Mouse (Mus musculus) embryo, embryonic 10.5 days (tissue): ENCODE measurements around the gene Rimbp2.
"Not testable (repeated sequence)": the region's sequence is repeated elsewhere in the genome, so short reads cannot be mapped to it uniquely, and the experiment has no call there.

ENCODE experiments used
- DNase-seq: peaks from one replicate; pipeline ENCODE4 v3.0.0-alpha.2; 2015; ENCODE audit warnings: low spot score

The Rimbp2 gene

DNA sequence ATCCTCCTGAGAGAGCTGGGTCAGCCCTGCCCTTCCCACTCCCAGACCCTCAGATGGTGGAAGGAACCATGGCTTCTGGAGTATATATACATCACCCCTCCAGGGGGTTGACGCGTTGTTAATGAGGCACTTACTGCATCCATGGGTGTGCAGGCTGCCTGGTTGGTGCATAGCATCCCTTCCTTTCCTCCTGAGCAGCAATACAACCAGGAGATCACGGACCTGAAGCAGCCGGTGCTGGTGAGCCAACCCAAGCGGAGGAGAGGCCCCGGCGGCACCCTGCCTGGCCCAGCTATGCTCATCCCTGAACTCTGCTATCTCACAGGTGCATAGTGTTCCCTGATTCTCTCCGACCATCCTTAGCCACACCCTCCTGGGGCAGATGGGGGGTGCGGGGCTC, 208.1 kb downstream of the Rimbp2 start:
- DNase-seq = no peak

DNA sequence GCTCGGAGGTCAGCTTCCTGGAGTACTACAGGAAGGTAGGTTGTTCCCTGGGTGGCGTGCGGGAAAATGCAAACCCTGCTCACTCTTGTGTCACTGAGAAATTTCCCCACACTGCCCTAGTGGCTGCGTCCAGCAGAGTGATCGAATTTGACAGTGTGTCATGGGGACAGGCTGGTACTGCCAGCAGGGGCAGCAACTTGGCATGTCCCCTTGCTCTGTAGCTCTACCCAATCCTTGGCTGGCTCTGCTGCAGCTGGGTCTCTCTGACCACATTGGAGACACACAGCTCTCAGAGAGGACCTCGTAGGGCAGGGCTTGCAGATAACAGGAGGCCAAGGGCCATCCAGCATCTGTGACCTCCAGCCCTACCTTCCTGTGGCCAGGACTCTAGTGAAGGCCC, 208.9 kb downstream of the Rimbp2 start:
- no peak for DNase-seq

DNA sequence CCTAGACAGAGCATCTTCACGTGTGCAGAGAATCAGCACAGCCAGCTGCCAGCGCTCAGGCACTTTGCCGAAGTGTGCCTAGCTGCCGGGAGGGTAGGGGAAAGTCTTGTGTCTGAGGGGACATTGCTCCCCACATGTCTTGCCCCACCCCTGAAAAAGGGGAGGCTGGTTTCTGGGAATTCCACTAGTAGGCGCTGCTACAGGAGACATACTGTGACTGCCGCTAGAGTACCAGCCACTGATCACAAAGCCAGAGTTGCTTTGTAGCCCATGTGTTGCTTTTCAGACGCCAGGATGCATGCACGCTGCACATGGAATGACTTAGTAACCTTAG, 213.5 kb downstream of the Rimbp2 start:
- DNase-seq = peak; percentile 24

DNA sequence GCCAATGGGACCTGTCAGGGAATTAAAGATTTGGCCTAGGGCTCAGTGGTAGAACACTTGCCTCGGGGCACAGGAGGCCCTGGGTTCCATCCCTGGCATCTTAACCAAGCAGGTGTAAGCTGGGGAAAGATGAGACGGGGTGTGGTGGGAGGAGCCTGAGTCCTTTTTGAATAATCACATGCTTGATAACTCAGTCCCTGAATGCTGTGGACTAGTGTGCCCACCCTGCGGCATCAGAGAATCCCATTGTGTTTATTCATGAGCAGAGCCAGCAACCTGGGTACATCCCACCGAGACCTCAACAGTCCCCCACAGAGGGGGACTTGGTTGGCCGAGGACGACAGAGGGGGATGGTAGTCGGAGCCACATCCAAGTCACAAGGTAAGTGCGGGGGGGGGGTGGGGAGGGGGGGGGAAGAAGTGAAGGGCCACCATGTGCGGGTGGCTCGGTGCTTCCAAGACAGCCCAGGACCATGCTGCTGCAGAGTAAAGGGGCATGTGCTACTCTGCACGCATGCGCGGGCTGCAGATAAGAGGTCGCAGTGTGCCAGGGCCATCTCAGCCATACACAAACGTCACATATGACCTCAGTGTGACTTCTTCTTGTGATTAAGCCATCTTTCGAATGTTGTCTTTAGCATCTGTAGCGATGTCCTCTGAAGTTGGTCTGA, 214.0 kb downstream of the Rimbp2 start:
- peak; percentile 26 for DNase-seq

DNA sequence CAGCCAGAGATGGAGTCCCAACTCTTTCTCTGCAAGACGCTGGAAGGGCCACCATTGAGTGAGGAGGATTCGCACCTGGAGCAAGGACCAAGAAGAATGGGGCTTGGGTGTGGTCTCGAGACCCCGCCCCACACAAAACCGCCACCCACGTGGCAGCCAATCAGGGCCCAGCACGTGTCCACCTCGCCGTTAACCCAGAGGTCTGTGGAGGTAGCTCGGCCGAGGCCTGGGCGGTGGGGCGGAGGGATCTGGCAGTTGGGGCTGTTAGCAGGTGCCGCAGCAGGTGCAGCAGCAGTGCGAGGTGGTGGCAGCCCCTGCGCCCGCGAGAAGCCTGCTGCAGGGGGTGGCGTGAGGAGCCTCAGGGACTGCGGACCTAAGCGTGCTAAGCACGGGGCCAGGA, 217.4 kb downstream of the Rimbp2 start:
- no peak for DNase-seq

DNA sequence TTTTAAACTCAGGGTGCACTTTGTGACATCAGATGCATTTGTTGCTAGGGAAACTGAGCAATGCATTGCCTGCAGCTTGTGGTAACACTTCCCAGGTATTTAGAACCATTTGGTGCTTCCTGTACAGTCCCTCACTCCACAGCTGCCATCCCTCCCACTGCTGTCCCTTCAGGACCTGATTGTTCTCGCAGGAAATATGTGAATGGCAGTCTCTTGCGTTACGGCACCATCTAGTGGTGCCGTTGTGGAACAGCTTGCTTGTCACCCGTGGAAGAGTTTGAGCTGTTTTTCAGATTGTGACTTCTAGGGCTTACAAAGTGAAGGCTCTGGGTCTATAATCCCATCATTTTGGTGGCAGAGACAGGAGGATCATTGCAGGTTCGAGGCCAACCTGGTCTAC, 219.3 kb downstream of the Rimbp2 start:
- DNase-seq = peak; percentile 81

DNA sequence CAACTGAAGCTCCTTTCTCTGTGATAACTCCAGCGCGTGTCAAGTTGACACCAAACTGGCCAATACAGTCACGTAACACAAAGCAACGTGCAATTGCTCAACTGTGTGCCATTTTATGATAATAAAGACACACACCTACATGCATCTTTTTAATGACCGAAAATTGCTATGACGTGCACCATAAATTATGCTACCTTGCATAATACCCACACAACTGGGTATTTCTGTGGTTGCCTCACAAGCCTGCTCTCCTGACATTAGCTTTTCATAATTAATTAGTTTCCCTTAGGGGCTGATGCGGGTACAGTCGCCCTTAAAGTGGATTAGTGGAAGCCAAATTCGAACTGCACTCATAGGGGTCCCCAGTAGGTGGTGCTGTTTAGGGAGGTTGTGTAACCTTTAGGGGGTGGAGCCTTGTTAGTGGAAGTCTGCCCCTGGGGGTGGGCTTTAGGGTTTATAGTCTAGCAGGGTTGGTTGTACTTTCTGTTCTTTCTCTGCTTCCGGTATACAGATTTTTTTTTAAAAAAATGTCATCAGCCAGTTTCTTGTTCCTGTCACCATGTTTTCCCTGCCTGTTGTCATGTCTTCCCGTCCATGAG, 220.8 kb downstream of the Rimbp2 start:
- peak; percentile 54 for DNase-seq

DNA sequence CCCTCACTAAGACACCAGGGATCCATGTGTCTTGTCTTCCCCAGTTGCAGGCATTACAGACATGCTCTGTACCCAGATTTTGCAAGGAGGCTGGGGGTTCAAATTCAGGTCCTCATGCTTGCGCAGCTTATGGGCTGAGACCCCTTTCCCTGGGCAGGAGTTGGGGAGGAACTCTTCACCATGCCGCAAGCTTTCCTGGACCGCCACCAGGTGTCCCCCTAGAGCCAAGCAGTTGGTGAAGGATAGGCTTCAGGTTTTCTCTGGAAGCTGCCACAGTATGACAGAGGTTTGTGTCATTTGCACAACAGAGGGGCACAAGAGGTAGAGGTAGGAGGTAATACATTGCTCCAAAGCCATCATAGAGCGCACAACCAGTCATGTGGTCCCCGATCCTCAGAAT, 222.7 kb downstream of the Rimbp2 start:
- DNase-seq = peak; percentile 71

DNA sequence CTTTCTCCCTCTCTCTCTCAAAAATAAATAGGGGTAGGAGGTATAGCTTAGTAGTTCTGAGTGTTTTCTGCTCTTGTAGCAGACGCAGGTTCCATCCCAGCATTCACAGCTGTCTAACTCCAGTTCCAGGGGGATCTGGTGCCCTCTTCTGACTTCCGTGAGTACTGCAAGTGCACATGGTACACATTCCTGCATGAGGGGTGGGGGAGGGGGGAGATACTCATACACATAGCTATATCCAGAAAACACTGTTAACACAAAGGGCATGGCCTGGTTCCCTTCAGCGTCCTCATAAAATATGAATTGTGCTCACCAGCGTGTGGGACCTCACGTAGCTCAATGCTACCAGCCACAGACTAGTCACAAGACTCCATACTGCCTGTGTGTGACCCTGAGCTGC, 223.9 kb downstream of the Rimbp2 start:
- DNase-seq = peak; percentile 69

DNA sequence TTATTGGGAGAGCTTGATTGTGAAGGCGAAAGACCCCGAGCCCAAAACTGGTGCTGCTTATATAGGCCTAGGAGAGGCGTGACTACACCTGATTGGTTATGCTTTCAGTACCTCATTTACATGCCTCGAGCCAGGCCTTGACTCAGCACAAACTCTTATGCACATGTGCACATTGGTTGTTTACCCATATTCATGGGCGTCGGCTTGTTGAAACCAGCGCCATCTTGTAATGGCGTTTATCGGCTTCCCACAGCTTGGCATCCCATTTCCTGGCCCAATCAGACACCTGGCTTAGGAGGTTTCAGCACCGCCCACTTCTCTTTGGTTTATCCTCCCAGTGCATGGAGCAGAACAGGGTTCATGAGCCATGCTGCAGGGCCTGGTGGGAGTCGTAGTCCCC, 232.8 kb downstream of the Rimbp2 start:
- not testable (repeated sequence) for DNase-seq

DNA sequence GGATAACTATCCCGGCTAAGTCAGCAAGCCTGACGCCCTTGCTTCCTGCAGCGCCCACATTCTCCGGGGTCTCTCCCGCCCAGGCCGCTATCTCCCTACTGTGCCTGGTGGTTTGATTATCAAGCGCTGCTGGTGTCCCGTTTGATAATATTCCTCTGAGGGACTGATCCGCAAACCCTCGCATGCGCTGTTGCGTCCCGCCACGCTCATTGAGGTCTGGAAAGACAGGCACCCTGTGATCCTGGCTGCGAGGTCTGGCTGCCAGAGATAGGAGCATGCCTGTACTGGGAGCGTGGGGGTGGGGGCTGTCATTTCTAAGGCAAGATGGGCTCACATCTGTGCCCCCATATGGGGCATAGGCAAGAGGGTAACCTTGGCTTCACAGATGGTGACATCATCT, 238.1 kb downstream of the Rimbp2 start:
- DNase-seq = no peak

DNA sequence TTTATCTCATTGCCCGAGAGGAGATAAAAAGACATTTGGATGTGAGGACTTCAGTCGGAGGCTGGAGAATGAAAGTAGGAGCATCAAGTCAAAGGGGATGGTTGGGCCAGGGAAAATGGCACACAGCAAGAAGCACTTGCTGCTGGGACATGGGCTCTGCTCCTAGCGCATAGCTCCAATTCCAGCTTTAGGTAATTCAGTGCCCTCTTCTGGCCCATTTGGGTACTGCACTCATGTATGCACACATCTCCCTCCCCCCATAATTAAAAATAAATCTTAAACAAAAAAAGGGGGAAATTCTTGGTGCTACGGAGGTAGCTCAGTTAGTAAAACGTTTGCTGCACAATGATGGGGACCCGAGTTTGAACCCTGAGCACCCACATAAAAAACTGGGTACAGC, 241.4 kb downstream of the Rimbp2 start:
- peak; percentile 50 for DNase-seq

DNA sequence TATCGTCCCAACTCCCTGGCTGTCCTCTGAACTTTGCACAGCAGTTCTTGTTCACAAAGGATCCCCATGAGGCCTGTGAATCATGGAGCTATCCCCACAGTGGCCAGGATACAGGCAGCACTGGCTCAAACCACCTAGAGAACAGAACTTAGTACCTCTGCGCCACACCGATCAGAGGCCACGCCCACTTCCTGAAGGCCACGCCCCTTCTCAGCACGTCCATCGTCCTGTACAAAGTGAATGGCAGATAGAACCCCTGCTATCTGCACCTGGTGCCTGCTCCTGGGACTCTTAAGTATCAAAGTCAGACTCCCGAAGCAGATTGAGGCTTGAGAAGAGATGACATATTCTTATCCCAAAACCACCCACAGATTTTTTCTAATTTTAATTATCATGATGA, 242.7 kb downstream of the Rimbp2 start:
- DNase-seq = no peak

DNA sequence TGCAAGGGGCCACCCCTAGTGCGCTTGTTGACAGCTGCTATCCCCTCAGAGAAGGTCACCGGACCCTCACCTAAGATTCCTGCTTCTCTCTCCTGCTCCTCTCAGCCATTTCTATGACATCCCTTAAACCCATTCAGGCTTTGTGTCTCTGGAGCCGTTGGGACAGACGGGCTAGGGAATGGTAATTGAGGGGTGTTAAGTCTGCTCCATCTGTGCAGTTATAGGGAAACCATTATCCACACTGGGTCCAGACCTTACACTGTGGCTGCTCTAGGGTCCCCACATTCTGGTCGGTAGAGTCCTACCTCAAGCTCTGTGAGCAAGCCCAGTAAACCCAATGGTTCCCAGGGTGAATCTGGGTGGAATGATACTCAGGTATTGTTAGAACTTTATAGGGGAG, 244.4 kb downstream of the Rimbp2 start:
- no peak for DNase-seq
